Mouse (Mus musculus) adrenal gland, postnatal 36 days (tissue): ENCODE results near the gene Pde4dip. TPM values are rescaled to one million over a fixed set of nuclear protein-coding genes. Genes with fewer than 3 reads are reported as not detected.

Source experiments
- DNase-seq, 2 experiments: peaks; one replicate each; pipeline ENCODE4 v3.0.0; 2021; ENCODE audit warnings: mixed read lengths in 1 of 2
- total RNA-seq, 2 experiments: library from RNA; stranded (reverse); gene quantifications; 2 replicates each; pipeline ENCODE4 v1.2.3; 2021

Pde4dip gene
- total RNA-seq, 2 experiments from 2014 or later = 25.3 to 28.1 TPM

DNA sequence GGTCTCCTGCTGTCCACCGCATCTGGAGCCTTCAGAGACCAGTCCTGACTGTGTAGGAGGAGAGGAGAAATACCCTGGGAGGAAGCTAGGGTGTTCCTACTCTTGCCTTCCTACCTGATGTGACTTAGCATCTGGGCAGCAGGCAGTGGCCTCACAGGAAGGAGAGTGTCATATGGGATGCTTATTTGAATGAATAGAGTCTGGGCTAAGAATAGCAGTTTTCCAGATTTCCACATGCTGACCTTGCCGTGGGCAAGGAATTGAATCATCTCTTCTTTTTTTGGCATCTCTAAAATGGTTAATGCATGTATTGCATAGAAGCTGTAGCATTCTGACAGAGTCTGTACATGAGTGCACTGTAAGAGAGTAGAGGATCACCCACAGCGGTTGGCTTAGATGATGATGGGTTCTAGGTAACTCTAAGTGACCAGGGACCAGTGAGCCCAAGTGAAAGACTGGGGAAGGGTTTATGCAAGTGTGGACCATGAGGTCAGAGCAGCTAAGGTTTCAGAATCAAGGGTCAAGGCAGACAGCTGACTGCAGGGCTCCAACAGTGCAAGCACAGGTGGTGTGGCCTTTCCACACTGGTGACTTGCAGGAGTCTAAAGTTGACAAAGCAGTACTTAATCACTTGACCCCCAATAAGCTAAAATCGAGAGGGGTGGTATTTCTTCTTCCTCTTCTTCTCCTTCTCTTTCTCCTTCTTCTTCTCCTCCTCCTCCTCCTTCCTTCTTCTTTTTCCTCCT is 202.0 kb downstream of the Pde4dip start:
- no peak for DNase-seq

DNA sequence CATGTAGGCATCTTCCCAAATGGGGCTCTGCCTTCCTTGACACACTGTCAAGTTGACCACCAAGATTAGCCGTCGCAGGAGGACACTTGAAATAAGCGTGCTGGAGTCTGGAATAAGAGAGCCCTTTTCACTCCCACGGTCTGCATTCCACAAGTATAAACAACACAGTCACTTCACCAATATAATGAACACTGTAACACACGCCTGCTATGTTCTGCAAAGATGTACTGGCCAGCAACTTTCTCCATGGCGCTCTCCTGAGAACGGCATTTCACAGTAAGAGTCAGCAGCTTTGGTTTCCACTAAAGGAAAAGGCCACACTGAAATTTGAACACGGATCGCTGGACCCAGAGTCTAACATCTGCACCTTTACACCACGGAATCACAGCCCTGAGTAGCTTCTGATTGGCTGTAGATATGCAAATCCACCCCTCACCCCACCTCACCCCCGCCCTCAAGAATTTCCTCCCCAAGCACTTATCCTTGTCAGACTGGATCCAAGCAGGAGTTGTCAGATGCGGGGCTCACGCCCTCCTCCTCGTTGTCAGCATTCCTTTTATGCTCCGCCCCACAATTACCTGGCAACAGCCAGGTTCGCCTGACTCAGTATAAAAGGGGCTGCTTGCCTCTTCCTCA is 204.8 kb downstream of the Pde4dip start:
- no peak for DNase-seq

DNA sequence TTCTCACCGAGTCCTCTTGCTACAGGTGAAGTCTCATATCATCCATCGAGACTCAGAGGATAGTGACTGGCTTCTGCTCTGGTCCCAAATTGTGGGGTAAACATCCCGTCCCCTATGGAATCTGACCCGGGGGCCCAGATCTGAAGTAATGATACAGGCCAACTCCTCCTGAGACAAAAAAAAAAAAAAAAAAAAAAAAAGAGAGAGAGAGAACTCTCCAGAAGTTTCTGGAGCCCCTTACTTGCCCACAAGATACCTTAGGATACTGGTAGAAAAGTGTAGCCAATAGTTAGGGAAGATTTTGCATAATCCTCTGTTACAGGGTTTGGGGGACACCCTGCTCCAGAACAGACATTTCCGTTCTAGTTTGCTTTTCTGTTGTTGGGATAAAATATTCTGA is 205.9 kb downstream of the Pde4dip start:
- no peak for DNase-seq

DNA sequence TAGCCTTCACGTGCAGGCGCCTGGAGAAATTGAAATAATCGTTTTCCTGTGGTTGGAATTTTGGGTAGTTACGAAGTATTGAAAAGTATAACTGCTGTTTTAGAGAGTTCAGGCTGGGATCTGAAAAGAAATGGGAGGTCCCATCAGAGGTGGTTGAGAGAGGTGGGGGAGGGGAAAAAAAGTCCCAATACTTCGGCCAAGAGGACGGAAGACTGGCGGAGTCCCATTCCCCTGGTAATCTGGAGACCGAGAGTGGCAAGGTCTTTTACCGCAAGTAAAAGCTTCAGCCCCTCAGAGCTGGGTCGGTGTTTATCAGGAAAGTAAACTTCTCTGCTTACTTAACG is 206.4 kb downstream of the Pde4dip start:
- DNase-seq = no peak

DNA sequence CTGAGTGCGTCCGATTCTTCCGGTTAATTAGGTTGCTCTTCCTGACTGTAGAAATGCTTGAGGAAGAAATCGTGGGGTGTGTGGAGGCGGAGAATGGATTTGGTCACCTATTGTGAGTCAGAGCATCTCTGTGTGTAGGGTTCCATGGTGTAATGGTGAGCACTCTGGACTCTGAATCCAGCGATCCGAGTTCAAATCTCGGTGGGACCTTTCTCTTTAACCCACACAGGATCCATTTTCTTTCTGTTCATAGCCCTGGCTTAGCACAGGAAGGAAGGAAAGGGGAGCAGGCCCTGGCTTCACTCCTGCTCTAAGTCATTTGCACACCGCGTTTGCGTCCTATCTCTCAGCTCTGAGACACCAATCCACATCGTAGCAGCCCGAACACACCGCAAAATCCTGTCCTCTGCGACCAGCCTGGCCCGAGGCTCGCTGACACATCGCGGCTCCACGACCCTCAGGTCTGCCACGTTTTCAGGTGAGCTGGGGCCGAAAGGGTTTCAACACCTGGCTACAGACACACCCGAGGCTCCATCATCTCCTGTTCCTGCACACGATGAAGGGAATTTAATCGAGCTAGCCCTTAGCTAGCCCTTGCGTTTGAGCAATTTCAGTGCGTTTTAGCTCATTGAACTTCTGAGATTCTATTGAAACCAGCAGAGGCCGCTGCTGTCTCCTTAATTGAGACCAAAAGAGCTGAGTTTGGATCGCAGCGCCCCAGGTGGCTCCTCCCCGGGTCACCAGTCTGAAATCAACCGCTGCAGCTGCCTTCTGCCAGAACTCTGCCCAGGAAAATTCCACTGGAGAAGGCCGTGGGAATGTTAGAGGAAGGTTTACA is 207.0 kb downstream of the Pde4dip start:
- DNase-seq = peak; percentile 81 to 89

DNA sequence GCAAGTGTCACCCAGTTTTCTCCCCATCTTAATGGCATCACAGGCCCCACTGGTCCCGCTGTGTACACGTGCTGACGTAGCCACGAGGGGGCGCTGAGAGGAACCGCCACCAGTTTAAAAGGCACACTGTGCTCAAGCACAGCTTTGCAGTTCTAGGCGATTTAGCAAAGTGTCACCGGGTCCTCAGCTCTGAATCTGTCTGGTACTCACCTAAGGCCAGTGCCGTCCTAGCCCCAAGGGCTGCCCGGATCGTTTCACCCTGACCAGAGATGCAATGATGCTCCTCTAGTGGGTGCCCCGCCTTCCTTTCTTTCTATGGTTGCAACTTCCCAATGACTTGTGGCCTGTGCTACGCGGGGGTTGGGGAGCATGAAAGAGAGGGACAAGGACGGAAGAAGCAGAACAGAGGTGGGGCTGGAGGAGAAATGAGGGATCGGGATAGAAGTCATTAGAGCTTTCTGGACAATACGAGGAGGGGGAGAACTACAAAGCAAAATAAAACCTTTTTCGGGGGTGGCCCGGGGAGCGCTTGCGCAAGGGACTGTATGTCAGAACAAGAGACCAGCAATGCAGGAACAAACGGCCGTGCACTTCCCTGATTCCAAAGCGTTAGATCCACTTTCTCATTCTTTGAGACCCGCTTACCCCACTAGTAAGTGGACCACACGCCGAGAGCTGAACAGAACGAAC is 207.7 kb downstream of the Pde4dip start:
- peak; percentile 87 to 91 for DNase-seq

DNA sequence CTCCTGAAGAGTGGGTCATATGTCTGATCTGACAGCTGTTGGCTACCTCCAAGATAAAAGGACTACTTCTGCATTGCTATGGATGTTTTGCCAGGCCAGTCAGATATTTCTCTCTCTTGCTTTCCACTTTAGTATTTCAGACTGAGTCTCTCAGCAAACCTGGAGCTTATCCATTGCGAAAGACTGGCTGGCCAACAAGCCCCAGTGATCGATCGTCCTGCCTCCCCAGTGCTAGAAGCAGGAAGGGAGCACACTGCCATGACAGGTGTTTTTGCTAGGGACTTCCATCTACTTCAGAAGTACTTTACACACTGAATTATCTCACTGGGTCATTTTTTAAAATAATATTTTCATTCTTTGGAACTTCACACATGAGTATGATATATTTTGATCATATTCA is 210.1 kb downstream of the Pde4dip start:
- no peak for DNase-seq

DNA sequence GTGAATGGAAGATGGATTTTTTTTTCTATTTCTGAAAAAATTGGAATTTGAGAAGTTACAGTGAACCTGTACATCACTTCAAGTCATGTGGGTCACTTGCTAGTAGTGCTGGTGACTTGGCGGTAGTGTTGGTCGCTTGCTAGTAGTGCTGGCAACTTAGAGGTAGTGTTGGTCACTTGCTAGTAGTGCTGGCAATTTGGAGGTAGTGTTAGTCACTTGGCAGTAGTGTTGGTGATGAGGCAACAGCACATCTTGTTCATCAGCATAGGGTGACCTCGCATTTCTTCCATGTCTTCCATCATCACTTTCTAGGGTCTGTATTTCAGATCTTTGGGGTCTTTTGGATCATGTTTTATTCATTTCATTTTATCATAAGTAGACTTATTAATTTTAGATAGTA is 212.4 kb downstream of the Pde4dip start:
- DNase-seq = no peak

DNA sequence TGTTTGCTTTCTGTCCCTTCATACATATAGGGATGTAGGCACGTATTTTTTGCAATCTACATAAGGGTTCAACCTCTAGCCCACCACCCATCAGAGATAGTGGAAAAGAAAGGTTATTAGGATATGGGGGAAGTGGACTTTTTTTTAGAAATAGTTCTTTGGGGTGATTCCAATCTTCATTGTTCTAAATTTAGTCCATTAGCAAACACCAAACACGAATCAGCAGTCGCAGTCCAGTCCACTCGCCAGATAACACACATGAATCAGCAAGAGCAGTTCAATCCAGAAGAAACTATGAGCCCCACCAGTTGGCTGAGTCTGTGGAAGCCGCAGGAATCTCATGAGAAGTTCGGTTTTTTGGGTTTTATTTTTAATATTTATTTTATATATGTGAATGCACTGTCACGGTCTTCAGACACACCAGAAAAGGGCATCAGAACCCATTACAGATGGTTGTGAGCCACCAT is 213.8 kb downstream of the Pde4dip start, which contains the start of gene Gm17651:
Gm17651 (minus strand) TSS at position 51 of the 467 bp plus-strand sequence.
- DNase-seq = no peak

DNA sequence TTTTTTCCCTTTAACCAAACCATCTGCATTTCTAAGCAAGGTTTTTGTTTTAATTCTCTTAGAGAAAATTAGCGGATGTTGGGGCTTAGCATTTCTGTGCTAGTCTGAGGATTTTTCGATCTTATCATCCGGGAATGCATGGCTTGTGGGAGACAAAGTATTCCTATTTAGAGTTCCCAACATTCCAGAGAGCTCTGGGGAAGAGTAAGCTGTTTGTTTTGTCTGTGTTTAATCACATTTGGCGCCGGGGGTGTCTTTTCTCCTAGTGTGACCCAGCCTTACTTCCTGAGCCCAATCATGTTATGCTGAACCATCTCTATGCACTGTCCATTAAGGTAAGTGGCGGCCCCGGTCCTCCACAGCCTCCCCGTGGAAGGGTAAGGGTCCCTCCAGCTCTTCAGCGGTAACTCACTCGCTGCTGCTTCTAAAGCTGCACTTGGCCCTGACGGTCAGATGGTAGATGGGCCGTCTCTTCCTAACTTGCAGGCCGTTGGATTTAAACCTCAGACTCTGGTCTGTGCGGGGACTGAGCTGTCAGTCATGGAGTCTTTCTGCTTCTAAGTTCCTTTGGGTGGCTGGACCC is 221.3 kb downstream of the Pde4dip start:
- DNase-seq = no peak

DNA sequence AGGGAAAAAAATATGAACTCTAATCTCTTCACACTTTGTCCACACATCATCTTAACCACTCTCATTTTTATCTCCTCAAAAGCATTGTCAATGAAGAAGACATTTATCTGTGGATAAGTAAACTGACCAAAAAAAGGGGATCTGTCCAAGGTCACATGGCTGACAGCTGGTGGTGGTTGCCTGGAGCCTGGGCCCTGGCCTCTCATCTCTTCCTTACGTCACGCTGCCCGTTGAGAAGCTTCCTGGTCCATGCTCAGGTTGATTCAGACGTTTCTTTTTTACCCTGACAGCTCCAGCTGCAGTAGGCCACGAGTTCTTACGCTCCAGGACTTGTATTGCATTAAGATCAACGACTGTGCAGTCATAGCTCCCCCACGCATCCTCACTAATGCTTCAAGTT is 222.4 kb downstream of the Pde4dip start:
- no peak for DNase-seq

DNA sequence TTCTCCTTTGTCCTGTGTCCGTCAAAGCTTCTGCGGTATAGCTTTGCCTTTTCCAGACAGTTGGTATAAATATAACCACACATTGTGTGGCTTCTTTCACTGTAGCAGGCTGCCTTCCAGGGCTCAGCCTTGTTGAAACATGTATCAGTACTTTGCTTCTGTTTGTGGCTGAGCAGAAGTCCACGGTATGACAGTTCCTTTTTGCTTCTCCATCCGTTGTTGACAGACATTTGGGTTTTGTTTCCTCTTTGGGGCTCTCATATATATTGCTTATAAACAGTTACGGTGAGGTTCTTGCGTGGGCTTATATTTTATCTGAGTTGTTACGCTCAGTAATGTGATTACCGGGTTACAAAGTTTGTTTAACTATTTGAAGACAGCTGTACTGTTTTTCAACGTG is 223.0 kb downstream of the Pde4dip start:
- DNase-seq = no peak

DNA sequence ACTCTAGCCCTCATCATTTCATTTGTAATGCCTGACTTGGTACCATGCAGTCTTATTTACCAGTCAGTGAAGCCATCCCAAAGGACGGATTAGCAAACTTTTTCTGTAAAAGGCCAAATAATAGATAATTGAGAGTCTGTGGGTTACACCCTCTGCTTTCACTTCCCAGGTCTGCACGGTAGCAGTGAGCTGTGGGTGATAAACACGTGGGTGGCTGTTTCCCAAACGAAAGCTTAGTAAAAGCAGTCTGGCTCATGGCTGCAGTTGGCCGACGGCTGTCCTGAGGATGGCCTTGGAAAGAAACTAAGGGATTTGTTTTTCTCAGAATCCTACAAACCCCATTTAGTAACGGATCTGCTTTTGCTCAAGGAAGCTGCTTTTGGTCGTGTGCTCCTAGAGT is 227.3 kb downstream of the Pde4dip start:
- peak; percentile 18 to 26 for DNase-seq

DNA sequence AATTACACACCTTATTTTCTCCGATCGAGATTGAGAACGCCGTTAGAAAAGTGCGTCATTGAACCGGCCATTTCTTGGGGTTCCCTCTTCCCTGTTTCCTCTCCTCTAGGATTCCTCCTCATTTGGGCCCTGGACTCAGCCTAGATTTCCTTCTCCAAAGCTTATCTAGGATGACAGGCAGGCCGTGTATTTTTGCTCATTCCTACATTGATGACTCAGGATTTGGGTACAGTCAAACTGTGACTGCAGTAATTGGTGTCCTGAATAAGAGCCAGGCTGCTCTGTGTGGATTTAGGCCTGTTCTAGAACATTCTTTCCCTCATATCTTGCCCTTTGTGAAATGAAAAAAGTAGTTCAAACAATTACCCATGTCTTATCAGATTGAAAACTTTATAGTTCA is 228.8 kb downstream of the Pde4dip start:
- DNase-seq = peak; percentile 5 to 22

DNA sequence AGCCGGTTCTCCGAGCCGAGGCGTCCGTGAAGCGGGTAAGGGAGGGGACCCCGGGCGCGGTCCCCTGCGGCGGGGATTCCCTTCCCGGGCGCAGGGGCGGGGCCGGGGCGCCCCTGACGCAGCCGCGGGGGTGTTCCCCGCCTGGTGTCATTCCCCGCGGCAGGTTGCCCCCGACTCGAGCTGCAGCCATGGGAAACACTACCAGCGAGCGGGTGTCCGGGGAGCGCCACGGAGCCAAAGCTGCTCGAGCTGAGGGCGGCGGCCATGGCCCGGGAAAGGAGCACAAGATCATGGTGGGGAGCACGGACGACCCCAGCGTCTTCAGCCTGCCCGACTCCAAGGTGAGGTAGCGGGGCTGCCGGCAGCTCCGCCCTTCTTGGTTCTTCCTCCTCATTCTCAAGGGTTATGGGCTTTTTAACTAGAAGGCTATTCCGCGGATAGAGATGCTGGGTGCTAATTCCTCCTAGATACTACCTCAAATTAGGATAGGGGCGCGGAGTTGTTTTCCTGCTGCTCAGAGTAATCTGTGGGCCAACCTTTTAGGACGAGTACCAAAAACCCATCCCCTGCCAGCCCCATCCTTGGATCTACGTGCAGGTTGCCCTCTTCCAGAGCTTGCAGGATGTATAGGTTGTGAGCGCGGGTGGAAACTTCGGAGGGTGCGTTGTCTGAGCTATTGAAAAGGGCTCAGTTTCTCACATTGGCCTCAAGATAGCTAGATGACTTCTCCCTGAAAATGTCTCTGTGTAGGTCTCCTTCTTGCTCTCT is 229.9 kb downstream of the Pde4dip start:
- DNase-seq = peak; percentile 75 to 87

DNA sequence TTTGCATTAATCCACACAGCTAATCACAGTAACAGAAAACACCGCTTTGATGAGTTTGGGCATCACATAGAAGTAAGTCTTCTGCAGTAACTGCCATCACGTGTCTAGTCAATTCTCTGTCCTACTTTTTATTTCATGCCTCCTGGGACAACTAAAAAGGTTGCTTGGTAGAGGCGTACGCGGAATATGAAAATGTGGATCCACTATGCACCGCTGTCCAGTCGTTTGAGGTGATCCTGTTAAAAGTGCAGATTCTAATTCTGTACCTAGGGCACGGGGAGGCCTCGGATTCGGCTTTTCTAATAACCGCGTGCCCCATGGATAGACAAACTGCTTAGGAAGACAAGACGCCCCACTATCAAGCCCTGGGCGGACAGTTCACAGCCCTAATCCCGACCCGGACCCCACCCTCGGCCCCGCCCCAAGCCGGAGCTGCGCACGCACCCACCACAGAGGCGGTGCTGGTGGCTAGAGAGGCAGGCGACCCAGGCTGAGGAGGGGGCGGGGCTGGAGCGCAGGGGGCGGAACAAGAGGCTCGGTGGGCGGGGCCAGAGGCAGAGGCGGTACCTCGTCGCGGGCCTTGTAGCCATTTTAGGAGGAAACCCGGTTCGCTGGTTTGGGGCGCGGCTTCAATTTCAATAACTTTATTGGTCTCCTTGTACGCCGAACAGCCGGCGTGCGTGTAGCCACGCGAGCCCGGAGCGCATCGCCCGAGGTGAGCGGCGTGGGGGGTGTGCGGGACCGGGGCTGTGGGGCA is 230.7 kb downstream of the Pde4dip start, which contains the start of gene Prkab2:
Prkab2 (plus strand) TSS at position 539 of the 757 bp plus-strand sequence.
- DNase-seq = peak; percentile 99 to 100

DNA sequence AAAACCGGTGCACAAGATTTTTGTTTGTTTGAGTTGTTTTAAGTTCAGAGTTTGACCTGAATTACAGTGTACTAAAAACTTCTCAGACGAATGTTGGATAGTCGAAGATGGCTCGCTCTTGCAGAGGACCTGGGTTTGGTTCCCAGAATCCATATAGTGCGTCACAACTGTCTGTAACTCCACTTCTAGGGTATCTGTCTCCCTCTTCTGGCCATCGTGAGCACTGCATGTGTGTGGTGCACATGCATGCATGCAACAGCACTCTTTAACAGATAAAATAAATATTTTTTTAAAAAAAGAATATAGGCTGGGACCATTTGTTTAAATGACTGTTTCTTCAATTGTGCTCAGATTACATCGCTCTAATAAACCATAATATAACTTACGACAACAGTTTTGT is 233.6 kb downstream of the Pde4dip start:
- peak in 1 of 2 experiments; percentile 18 for DNase-seq

DNA sequence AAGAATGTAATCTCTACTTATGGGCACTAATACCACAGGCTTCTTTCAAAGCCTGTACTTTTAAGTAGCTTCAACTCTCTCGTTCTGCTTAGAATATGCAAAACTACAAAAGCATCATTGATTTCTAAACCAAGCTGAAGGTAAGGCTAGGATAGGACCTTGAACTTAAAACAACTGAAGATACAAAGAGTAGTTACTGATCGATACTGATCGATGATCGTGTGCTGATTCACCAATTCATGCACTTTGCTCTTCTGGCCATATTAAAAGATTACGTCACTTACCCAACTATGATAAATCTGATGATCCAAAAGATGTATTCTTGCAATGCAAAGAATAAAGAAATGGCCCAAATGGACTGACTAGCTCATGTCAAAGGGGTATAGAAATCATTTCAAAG is 234.7 kb downstream of the Pde4dip start:
- no peak for DNase-seq

DNA sequence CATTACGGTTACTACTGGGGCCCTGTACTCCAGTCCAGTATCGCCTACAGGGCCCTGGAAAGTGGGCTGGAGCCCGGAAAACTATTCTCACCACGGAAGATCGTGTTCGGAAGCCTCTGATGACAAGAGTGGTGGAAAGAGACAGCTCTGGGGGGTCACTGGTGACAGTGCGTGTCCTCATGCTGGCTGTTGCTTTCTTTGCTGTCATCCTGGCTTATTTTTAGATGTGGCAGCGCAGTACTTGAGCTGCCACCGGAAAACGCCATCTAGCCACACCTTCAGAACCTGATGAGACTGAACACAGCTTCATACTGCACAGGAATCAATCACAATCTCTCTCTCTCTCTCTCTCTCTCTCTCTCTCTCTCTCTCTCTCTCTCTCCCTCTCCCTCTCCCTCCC is 236.9 kb downstream of the Pde4dip start:
- no peak for DNase-seq

DNA sequence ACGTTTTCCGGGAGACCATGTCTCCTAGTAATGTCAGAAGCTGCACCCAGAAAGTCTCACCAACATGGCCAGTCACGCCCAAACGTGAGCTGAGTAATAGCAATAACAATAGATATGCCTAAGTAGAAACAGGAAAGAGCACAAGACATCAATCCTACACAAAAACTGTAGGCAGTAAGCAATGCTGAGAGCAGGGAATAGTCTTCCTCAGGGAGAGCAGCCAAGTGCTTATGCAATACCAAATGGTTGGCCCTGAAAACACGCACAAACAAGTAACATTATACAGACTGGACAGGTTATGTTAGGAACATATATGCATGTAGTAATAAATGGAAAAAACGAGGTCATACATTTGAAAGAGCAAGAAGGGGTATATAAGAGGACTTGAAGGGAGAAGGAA is 239.0 kb downstream of the Pde4dip start:
- DNase-seq = no peak
